Mouse (Mus musculus) intestine, embryonic 15.5 days (tissue): ENCODE measurements around the gene Adcy10. TPM values are rescaled to one million over a fixed set of nuclear protein-coding genes. Genes with fewer than 3 reads are reported as not detected.
A peak's percentile ranks its signal among the peaks of the same experiment; 100 is the strongest.

Experiments used
- ATAC-seq: fragments of 200-750 bp; cut with Nextera tagmentation; 2 replicates; pipeline ENCODE4 v1.8.0; 2017; ENCODE audit warnings: moderate TSS enrichment, moderate library complexity
- H3K27ac ChIP-seq: fragments of 300-500 bp; sonication (generic); 2 replicates; pipeline ENCODE4 v1.5.1; 2015; ENCODE audit warnings: mild to moderate bottlenecking, inconsistent platforms
- H3K27me3 ChIP-seq: fragments of 300-500 bp; sonication (generic); replicated peaks from 2 replicates; pipeline ENCODE4 v1.6.1; 2015; ENCODE audit warnings: inconsistent platforms
- H3K36me3 ChIP-seq: fragments of 300-500 bp; sonication (generic); 2 replicates; pipeline ENCODE4 v1.6.1; 2015; ENCODE audit warnings: inconsistent platforms
- H3K4me1 ChIP-seq: fragments of 300-500 bp; sonication (generic); replicated peaks from 2 replicates; pipeline ENCODE4 v1.6.1; 2015; ENCODE audit warnings: inconsistent platforms
- H3K4me2 ChIP-seq: fragments of 300-500 bp; sonication (generic); replicated peaks from 2 replicates; pipeline ENCODE4 v1.6.1; 2015; ENCODE audit warnings: mild to moderate bottlenecking, inconsistent platforms
- H3K4me3 ChIP-seq: fragments of 300-500 bp; sonication (generic); replicated peaks from 2 replicates; pipeline ENCODE4 v1.5.1; 2015; ENCODE audit warnings: inconsistent platforms
- H3K9ac ChIP-seq: fragments of 300-500 bp; sonication (generic); 2 replicates; pipeline ENCODE4 v1.6.1; 2015; ENCODE audit warnings: inconsistent platforms
- H3K9me3 ChIP-seq: fragments of 300-500 bp; sonication (generic); 2 replicates; pipeline ENCODE4 v1.6.1; 2016; ENCODE audit warnings: inconsistent platforms
- WGBS: fragments of 180-500 bp; shearing (Covaris S2); methylation state at CpG from one replicate; pipeline ENCODE4 v1.1.7; 2015; 5-methylcytosine and 5-hydroxymethylcytosine counted together
- polyA plus RNA-seq: library from polyadenylated mRNA; unstranded; fragments of >200 nt; fragmentation: Nextera tagmentation; extraction: Ambion mirVana; gene quantifications from 2 replicates; pipeline ENCODE4 v1.2.1, GENCODE M21; 2015

Gene Adcy10
- polyA plus RNA-seq, 1 experiment from 2014 or later: not detected

DNA sequence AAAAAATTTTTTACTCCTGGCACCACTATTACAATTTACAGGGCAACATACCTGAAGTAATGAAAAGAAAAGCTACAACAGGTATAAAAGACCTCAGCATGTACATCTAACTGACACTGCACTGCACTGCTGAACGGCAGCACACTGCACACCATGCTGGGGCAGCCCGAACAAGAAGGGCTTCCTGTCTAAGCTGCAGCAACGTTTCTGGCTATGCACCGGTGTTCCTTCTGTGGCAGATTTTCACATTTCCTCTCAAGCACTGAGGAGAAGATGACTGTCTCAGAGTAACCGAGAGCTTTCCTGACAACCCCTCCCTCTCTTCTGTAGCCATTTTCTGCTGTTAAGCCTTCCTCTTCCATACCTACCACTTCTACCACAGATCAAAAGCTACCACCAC is 127.7 kb downstream of the Adcy10 start:
- no peak overlapping the region for H3K27ac ChIP-seq
- no peak overlapping the region for H3K4me2 ChIP-seq
- WGBS: 61% methylated on average over 5 of the region's 5 CpGs
- no peaks in the 10 kb centered on the region for H3K9me3 ChIP-seq
- no peak overlapping the region for H3K9ac ChIP-seq
- H3K27me3 ChIP-seq: no peaks in the 10 kb centered on the region
- no peak overlapping the region for H3K4me3 ChIP-seq
- no peak for ATAC-seq
- H3K36me3 ChIP-seq: peaks cover 4% of the 10 kb centered on the region; the same call in 1 of the 2 replicates
- H3K4me1 ChIP-seq: peaks cover 19% of the 10 kb centered on the region

GRCm38 (mm10) chr1:165613926-165614325 is 128.9 kb downstream of the Adcy10 start:
- H3K4me2 ChIP-seq: no peak overlapping the region
- 78% methylated on average over 4 of the region's 4 CpGs for WGBS

GRCm38 (mm10) chr1:165614793-165615192 is 129.8 kb downstream of the Adcy10 start:
- Histone ChIP-seq H3K36me3 (0 out of 2 replicates have a peak, but pooled peaks cover 4% of the 10 kb centered on the region), H3K9ac (no peak overlapping the region), H3K4me1 (peaks cover 16% of the 10 kb centered on the region; the same call in 1 of the 2 replicates), H3K4me2 (no peak overlapping the region), H3K4me3 (no peak overlapping the region), H3K27me3 (no peaks in the 10 kb centered on the region), H3K9me3 (no peaks in the 10 kb centered on the region), H3K27ac (no peak overlapping the region)
- no peak for ATAC-seq
- WGBS: 92% methylated on average over 3 of the region's 3 CpGs

More at GRCm38 (mm10) chr1:165613926-165614325, 128.9 kb downstream of the Adcy10 start:
- Histone ChIP-seq H3K9me3 (no peaks in the 10 kb centered on the region), H3K36me3 (0 out of 2 replicates have a peak, but pooled peaks cover 4% of the 10 kb centered on the region), H3K27ac (no peak overlapping the region), H3K4me3 (no peak overlapping the region), H3K9ac (no peak overlapping the region), H3K27me3 (no peaks in the 10 kb centered on the region), H3K4me1 (peaks cover 22% of the 10 kb centered on the region)
- ATAC-seq: no peak

GRCm38 (mm10) chr1:165616652-165617051 is 131.7 kb downstream of the Adcy10 start:
- H3K9me3 ChIP-seq: no peaks in the 10 kb centered on the region
- no peak overlapping the region for H3K9ac ChIP-seq
- ATAC-seq: 0 out of 2 replicates have a peak, but pooled peaks have one; percentile 11
- peak overlapping the region; percentile 74 for H3K27ac ChIP-seq
- peak overlapping the region; percentile 28; the same call in 1 of the 2 replicates for H3K4me2 ChIP-seq
- 16% methylated on average over 7 of the region's 7 CpGs for WGBS
- no peaks in the 10 kb centered on the region for H3K27me3 ChIP-seq
- H3K4me3 ChIP-seq: no peak overlapping the region
- 0 out of 2 replicates have a peak, but pooled peaks cover 4% of the 10 kb centered on the region for H3K36me3 ChIP-seq
- H3K4me1 ChIP-seq: peaks cover 16% of the 10 kb centered on the region; the same call in 1 of the 2 replicates

- Histone ChIP-seq H3K9me3 (no peaks in the 10 kb centered on the region), H3K4me1 (peaks cover 16% of the 10 kb centered on the region; the same call in 1 of the 2 replicates), H3K27me3 (no peaks in the 10 kb centered on the region), H3K4me2 (peak overlapping the region; percentile 28), H3K36me3 (0 out of 2 replicates have a peak, but pooled peaks cover 4% of the 10 kb centered on the region), H3K9ac (no peak overlapping the region), H3K27ac (peak overlapping the region; percentile 74), H3K4me3 (no peak overlapping the region)
- 15% methylated on average over 15 of the region's 15 CpGs for WGBS
- ATAC-seq: peak; percentile 78
Measured at GRCm38 (mm10) chr1:165617166-165617891, 132.3 kb downstream of the Adcy10 start.

DNA sequence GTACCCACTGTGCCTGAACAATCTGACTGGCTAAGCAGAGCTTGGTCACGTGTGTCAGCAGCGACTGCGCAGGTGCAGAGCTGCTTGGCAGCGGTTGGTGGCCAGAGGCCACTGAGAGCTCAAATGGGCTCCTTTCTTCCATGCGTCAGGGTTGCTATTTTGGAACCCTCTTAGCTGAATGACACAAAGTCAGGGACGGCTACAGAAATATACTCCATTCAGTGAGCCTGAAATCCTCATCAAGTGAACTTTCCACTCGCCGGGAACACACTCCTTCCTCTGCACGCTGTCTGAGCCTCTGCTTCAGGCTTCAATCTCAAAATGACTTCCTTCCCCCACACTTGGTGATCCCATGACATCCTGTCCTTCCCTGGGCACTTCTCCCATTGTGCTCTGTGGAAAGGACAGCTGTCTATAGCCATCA is 133.2 kb downstream of the Adcy10 start:
- H3K9ac ChIP-seq: no peak overlapping the region
- 0 out of 2 replicates have a peak, but pooled peaks cover 4% of the 10 kb centered on the region for H3K36me3 ChIP-seq
- H3K4me1 ChIP-seq: peaks cover 16% of the 10 kb centered on the region; the same call in 1 of the 2 replicates
- H3K4me2 ChIP-seq: no peak overlapping the region
- H3K9me3 ChIP-seq: no peaks in the 10 kb centered on the region
- H3K27me3 ChIP-seq: no peaks in the 10 kb centered on the region
- no peak overlapping the region for H3K4me3 ChIP-seq
- H3K27ac ChIP-seq: 0 out of 2 replicates have a peak overlapping the region, but pooled peaks have one; percentile 1
- no peak for ATAC-seq
- WGBS: 73% methylated on average over 9 of the region's 9 CpGs

DNA sequence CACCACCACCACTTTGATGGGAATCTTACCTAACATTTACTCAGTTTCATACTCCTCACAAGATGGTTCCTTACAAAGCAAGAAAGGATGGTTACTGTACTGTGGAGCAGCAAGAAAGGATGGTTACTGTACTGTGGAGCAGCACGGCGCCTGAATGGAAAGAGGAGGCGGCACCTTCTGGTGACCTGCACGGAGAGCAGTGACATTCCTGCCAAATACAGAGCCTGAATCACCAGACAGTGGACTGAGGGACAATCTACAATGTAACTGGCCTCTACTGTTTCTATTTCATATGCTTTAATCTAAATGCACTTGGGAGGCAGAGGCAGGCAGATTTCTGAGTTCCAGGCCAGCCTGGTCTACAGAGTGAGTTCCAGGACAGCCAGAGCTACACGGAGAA is 140.1 kb downstream of the Adcy10 start:
- no peak for ATAC-seq
- 86% methylated on average over 5 of the region's 5 CpGs for WGBS

GRCm38 (mm10) chr1:165625896-165626295 is 140.9 kb downstream of the Adcy10 start:
- H3K9me3 ChIP-seq: no peaks in the 10 kb centered on the region
- H3K27ac ChIP-seq: no peak overlapping the region
- ATAC-seq: no peak
- no peaks in the 10 kb centered on the region for H3K36me3 ChIP-seq
- H3K4me2 ChIP-seq: no peak overlapping the region
- no peak overlapping the region for H3K4me3 ChIP-seq
- WGBS: 70% methylated on average over 5 of the region's 5 CpGs
- no peaks in the 10 kb centered on the region for H3K27me3 ChIP-seq
- H3K9ac ChIP-seq: no peak overlapping the region
- H3K4me1 ChIP-seq: peaks cover 14% of the 10 kb centered on the region

More for the DNA sequence above, 140.1 kb downstream of the Adcy10 start:
- Histone ChIP-seq H3K27me3 (no peaks in the 10 kb centered on the region), H3K4me2 (no peak overlapping the region), H3K9me3 (no peaks in the 10 kb centered on the region), H3K4me1 (peaks cover 10% of the 10 kb centered on the region), H3K4me3 (no peak overlapping the region), H3K9ac (no peak overlapping the region), H3K27ac (no peak overlapping the region), H3K36me3 (no peaks in the 10 kb centered on the region)

Other genes with a start within 250 kb of the Adcy10 start
- 77.9 and 85.6 TPM in 2 replicates for gene Tiprl, start 248.2 kb upstream of the Adcy10 start, polyA plus RNA-seq
- 0.92 TPM in 2 replicates for gene Gpr161, start 189.4 kb upstream of the Adcy10 start, polyA plus RNA-seq
- 10.6 and 12.3 TPM in 2 replicates for gene Dcaf6, start 24.7 kb upstream of the Adcy10 start, polyA plus RNA-seq
- 145 and 165 TPM in 2 replicates for gene Mpc2, start 24.5 kb upstream of the Adcy10 start, polyA plus RNA-seq
- 129 and 130 TPM in 2 replicates for gene Mpzl1, start 149.4 kb downstream of the Adcy10 start, polyA plus RNA-seq
- 32.7 and 33.8 TPM in 2 replicates for gene Rcsd1, start 224.6 kb downstream of the Adcy10 start, polyA plus RNA-seq